Mouse (Mus musculus): ENCODE results near the gene Ctsh. TPM values are rescaled to one million over a fixed set of nuclear protein-coding genes. Genes with fewer than 3 reads are reported as not detected.

Ctsh gene
- 18.4 and 21.0 TPM in 2 replicates for polyA plus RNA-seq (2012; rRNA removed; ENCODE audit: low replicate concordance)

DNA sequence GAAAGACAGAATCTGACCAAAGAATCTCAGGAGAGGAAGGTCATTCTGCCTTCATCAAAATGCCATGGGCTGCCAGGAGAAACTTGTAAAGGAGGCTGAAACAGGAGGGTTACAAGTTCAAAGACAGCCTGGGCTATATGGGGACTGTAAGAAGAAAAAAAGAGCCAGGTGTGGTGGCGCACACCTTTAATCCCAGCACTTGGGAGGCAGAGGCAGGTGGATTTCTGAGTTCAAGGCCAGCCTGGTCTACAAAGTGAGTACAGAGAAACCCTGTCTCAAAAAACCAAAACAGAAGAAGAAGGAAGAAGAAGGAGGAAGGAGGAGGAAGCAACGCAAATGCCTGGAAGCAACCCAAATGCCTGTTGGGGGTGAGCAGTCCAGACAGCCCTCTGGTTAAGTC lies at the start of gene Ctsh:
Gene Ctsh, plus strand, starts transcription at position 301 of the 400 bp plus-strand sequence.

DNA sequence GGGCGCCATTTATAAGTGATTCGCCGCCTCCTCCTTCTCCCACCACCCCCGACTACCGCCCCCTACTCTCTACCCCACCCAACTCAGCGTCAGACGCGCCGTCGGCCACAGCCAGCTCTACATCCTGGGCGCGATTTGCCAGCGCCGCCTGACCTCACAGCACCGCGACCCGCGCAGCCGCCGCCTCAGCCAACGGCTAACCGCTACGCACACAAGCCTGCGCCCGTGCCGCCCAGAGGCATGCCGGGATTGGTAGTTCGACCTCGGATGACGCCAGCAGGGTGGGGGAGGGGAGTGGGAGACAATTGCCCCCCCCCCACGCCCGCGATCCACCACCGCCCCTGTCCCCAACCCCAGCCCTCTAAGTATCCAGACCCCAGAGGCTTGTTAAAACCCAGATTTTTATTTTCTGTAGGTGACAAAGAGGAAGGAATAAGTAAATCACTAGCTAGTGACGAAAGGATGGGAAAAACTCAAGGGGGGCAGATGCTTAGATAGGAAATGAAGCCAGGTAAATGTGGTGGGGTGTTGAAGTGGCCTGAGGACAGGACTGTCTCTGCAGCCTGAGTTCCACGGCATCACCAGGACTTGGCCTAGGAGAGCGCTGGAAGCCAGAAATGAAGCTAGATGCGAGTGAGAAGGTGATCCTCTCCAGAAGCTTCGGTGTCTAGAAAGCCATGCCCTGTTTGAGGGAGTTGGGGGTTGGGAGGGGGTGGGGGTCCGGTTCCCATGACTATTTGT lies 60.8 kb downstream of the Ctsh start, which contains the start of gene Morf4l1:
Gene Morf4l1, minus strand, starts transcription at position 208 of the 741 bp plus-strand sequence.

Other genes with a start within 250 kb of the Ctsh start
- gene Rasgrf1, start 144.2 kb upstream of the Ctsh start, polyA plus RNA-seq (2012; rRNA removed; ENCODE audit: low replicate concordance) = 0.14 and 0.27 TPM in 2 replicates
- 11.2 and 12.5 TPM in 2 replicates for gene Morf4l1, start 60.6 kb downstream of the Ctsh start, polyA plus RNA-seq (2012; rRNA removed; ENCODE audit: low replicate concordance)
- 3.2 and 4.1 TPM in 2 replicates for gene Adamts7, start 108.9 kb downstream of the Ctsh start, polyA plus RNA-seq (2012; rRNA removed; ENCODE audit: low replicate concordance)
- 10.7 and 14.4 TPM in 2 replicates for gene Tbc1d2b, start 216.7 kb downstream of the Ctsh start, polyA plus RNA-seq (2012; rRNA removed; ENCODE audit: low replicate concordance)